Mouse (Mus musculus) cerebellum, postnatal 10 days (tissue): ENCODE measurements at regions not wholly inside any gene's neighbourhood (a gene's known extent, or its start where the extent isn't known, plus 50 kb on each side); places are given as distances from the start of the nearest gene placed in this dataset.

Source experiments
- DNase-seq, 2 experiments: peaks; one replicate each; pipeline ENCODE4 v3.0.0; 2021; ENCODE audit warnings: mixed read lengths in 2 of 2

- peak; percentile 92 to 96 for DNase-seq
Measured at GRCm38 (mm10) chr12:48929035-48929434, 453.4 kb upstream of the Foxg1 start.

GRCm38 (mm10) chr12:48946505-48946904 is 436.0 kb upstream of the Foxg1 start:
- DNase-seq, result no peak

DNA sequence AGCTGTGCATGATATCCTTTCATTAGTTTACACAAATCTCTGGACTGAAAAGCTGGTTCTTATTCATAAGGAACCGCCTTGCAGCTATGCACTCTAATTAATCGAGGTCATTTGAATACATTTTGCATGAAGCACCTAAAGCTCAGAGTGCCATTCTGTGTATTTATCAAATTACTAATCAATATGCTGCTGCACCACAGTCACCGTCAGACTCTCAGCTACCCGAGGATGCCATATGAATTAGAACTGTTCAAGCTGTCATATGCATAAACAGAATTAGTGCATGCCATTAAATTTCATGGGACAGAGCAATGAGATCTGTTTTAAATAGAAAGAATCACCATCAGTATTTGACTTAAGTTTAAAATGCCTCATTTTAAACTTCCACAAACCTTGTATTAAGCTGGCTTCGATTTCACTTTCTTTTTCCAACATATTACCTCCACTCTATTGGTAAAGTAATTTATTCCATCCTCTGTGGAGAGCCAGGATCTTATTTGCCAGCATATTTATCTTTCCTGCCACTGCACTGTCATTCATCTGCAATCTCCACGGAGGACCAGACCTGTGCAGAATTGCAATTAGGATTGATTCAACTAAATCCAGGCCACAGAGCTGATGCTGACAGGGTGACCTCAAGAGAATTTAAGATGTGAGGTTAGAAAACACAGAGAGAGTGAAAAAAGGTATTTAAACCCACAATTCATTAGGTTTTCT is 423.0 kb upstream of the Foxg1 start:
- DNase-seq, result peak in 1 of 2 experiments; percentile 4

DNA sequence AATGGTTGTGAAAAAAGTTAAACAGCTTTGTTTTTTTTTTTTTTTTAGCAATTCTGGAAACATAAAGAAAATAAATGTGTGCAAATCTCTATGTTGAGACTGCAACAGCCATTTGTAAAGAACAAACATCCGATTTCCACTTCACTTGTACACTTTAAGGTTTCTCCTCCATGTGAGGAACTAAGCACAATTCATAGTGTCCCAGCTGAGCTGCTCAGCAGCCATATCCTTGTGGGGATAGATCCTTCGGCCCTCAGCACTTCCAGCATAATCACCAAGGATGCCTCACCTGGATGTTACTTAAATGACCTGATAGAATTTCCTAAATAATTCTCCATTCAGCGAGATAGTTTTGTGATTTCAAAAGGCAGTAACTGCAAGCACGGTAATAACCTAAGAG is 422.4 kb upstream of the Foxg1 start:
- DNase-seq, result no peak

DNA sequence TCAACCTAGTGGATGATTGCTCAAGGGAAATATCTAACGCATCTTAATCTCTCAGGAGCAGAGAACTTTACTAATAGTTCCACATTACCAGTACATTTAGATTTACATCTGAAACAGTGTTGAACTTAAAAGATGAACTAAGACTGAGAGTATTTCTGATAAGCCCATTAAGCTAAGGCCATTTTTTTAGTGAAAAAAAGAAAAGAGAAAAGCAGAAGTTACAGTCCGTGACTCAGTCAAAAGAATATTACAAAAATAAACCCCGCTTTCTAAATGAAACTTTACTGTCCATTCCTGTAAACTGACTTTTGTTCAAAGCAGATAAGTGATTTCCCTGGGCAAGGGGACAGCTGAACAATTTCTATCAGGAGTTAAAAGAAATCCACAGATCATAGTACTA is 419.0 kb upstream of the Foxg1 start:
- DNase-seq, result no peak
